8 mouse cellular contexts compared by ENCODE assay signal in genomic region chr13:34343719-34344375, GRCm38 (mm10). TPM values are rescaled to one million over a fixed set of nuclear protein-coding genes. Genes with fewer than 3 reads are reported as not detected.
DNase-seq lines count a peak whose midpoint lies in the region; ATAC-seq and TF ChIP-seq lines count a peak whose summit lies in the region.

No protein-coding gene starts in this region.

- ATAC-seq in frontal cortex, adult (ENCODE audit: low TSS enrichment) = peak; percentile 1; the same call in 1 of the 2 replicates
- ATAC-seq in kidney, embryonic 16.5 days (ENCODE audit: low FRiP score, low TSS enrichment) = peak; percentile 21; the same call in 1 of the 2 replicates
- no peak for ATAC-seq in liver, embryonic 15.5 days (ENCODE audit: insufficient read depth)

- H3K4me2 ChIP-seq in kidney, embryonic 16.5 days (replicated peaks; ENCODE audit: low read depth, low read length) = peak overlapping the region; percentile 99
- peak overlapping the region; percentile 90 for H3K4me2 ChIP-seq in liver, embryonic 15.5 days

- H3K4me3 ChIP-seq in testis, adult 2 months (ENCODE audit: control insufficient read depth, low read depth, low read length) = peak overlapping the region; percentile 50
- peak overlapping the region; percentile 76 for H3K4me3 ChIP-seq in kidney, embryonic 16.5 days (ENCODE audit: low read length)
- peak overlapping the region; percentile 96 for H3K4me3 ChIP-seq in liver, embryonic 15.5 days (replicated peaks)
- peak overlapping the region; percentile 83 for H3K4me3 ChIP-seq in olfactory bulb, adult 2 months (ENCODE audit: insufficient read depth, low read depth, low read length)

- H3K36me3 ChIP-seq in testis, adult 2 months (ENCODE audit: control insufficient read depth, insufficient read depth, low read length) = no peaks in the 10 kb centered on the region
- H3K36me3 ChIP-seq in kidney, embryonic 16.5 days (ENCODE audit: insufficient read depth, low read length) = no peaks in the 10 kb centered on the region
- peaks cover 26% of the 10 kb centered on the region for H3K36me3 ChIP-seq in liver, embryonic 15.5 days (replicated peaks)

- no peaks in the 10 kb centered on the region for H3K9me3 ChIP-seq in kidney, embryonic 16.5 days (ENCODE audit: low read length)
- H3K9me3 ChIP-seq in liver, embryonic 15.5 days (replicated peaks) = no peaks in the 10 kb centered on the region

- TF ChIP-seq POLR2A in testis, adult 2 months (IDR thresholded peaks at IDR 0.05; ENCODE audit: control insufficient read depth, low read depth, low read length) = no peak
- no peak for TF ChIP-seq POLR2A in olfactory bulb, adult 2 months (IDR thresholded peaks at IDR 0.05; ENCODE audit: insufficient read depth, low read depth, low read length)

- peaks cover 12% of the 10 kb centered on the region for H3K4me1 ChIP-seq in testis, adult 2 months (ENCODE audit: control insufficient read depth, insufficient read depth, low read length)
- peaks cover 20% of the 10 kb centered on the region; the same call in 1 of the 2 replicates for H3K4me1 ChIP-seq in kidney, embryonic 16.5 days (ENCODE audit: insufficient read depth, low read length)
- peaks cover 63% of the 10 kb centered on the region for H3K4me1 ChIP-seq in liver, embryonic 15.5 days (replicated peaks)
- H3K4me1 ChIP-seq in olfactory bulb, adult 2 months (ENCODE audit: control insufficient read depth, insufficient read depth, low read length) = peaks cover 20% of the 10 kb centered on the region

- DNase-seq in testis, postnatal 10 days (ENCODE audit: low spot score) = no peak
- DNase-seq in cerebellum, postnatal 10 days = peak; percentile 46 to 60
- DNase-seq in urinary bladder, postnatal 4 days (ENCODE audit: low spot score in 2 of 2) = no peak

- H3K27ac ChIP-seq in testis, adult 2 months (ENCODE audit: control insufficient read depth, insufficient read depth, low read depth, low read length) = no peak overlapping the region
- no peak overlapping the region for H3K27ac ChIP-seq in kidney, embryonic 16.5 days (ENCODE audit: low read length)
- H3K27ac ChIP-seq in liver, embryonic 15.5 days (replicated peaks) = peak overlapping the region; percentile 95
- H3K27ac ChIP-seq in olfactory bulb, adult 2 months (ENCODE audit: insufficient read depth, low read depth, low read length) = no peak overlapping the region

- peak overlapping the region; percentile 83 for H3K9ac ChIP-seq in kidney, embryonic 16.5 days (replicated peaks; ENCODE audit: low read length)
- H3K9ac ChIP-seq in liver, embryonic 15.5 days = peak overlapping the region; percentile 99

- no peak for TF ChIP-seq CTCF in testis, adult 2 months (IDR thresholded peaks at IDR 0.05; ENCODE audit: control insufficient read depth, insufficient read depth, insufficient replicate concordance, low read depth, low read length)
- TF ChIP-seq CTCF in olfactory bulb, adult 2 months (IDR thresholded peaks at IDR 0.05; ENCODE audit: insufficient read depth, low read depth, low read length) = no peak

- 2% methylated on average over 31 of the region's 31 CpGs for WGBS in kidney, embryonic 16.5 days
- 1% methylated on average over 31 of the region's 31 CpGs for WGBS in liver, embryonic 15.5 days (ENCODE audit: insufficient replicate concordance)
- WGBS in olfactory bulb, adult 2 months = 2% methylated on average over 31 of the region's 31 CpGs

- no peaks in the 10 kb centered on the region for H3K27me3 ChIP-seq in testis, adult 2 months (ENCODE audit: control insufficient read depth, insufficient read depth, low read length)
- H3K27me3 ChIP-seq in kidney, embryonic 16.5 days (ENCODE audit: insufficient read depth, low read length) = peaks cover 29% of the 10 kb centered on the region
- no peaks in the 10 kb centered on the region for H3K27me3 ChIP-seq in liver, embryonic 15.5 days

RNA-seq across cellular contexts. Expression of gene Slc22a23, which starts 1.1 kb away (rescaled TPM):
- 6.8 and 7.4 TPM in 2 replicates for polyA plus RNA-seq in testis, adult 2 months (2012; rRNA removed)
- polyA plus RNA-seq in kidney, embryonic 16.5 days (2015; fragmentation: Nextera tagmentation; extraction: Ambion mirVana) = 2.6 and 3.3 TPM in 2 replicates
- 7.4 and 9.1 TPM in 2 replicates for polyA plus RNA-seq in liver, embryonic 15.5 days (2015; fragmentation: Nextera tagmentation; extraction: Ambion mirVana)
- not detected in 2 replicates for polyA plus RNA-seq in olfactory bulb, adult 2 months (2012; ENCODE audit: insufficient read depth, insufficient read length, low replicate concordance, missing spikeins)

Comparison
In these comparisons a context has a peak if more than half of its experiments do, and no peak if none do; other contexts are left out.
1. DNase-seq: peak in cerebellum, postnatal 10 days (2 of 2); none in testis, postnatal 10 days (single experiment) and urinary bladder, postnatal 4 days (0 of 2).
2. Peak in every context shown above with its lines, with median percentiles within 50 percentile points of each other: H3K4me3 ChIP-seq.